Mouse (Mus musculus) brain, embryonic 14.5 days (tissue): Measurements from ENCODE around the gene Abcb11.

Experiments used
- CTCF ChIP-seq: fragments of 200-500 bp; IDR thresholded peaks from 2 replicates; pipeline ENCODE4 v1.5.1; 2012; ENCODE audit warnings: inconsistent platforms, mild to moderate bottlenecking, moderate library complexity, borderline replicate concordance; ENCODE audit not compliant: insufficient read depth, insufficient read length; ENCODE audit errors: extremely low read depth
- POLR2A ChIP-seq: fragments of 200-500 bp; IDR thresholded peaks from 2 replicates; pipeline ENCODE4 v1.6.1; 2012; ENCODE audit warnings: mild to moderate bottlenecking, inconsistent platforms, borderline replicate concordance; ENCODE audit not compliant: poor library complexity, insufficient read depth, insufficient read length, severe bottlenecking; ENCODE audit errors: extremely low read depth

GRCm38 (mm10) chr2:69376780-69377179, 34.4 kb upstream of the Abcb11 start:
- TF ChIP-seq CTCF (no peak), POLR2A (no peak)
